Mouse (Mus musculus) cerebellum, postnatal 25 days (tissue): ENCODE results near the gene Chit1.

Experiments
- DNase-seq, 2 experiments: peaks; one replicate each; pipeline ENCODE4 v3.0.0; 2021; ENCODE audit warnings: mixed read lengths in 2 of 2

Chit1 gene

DNA sequence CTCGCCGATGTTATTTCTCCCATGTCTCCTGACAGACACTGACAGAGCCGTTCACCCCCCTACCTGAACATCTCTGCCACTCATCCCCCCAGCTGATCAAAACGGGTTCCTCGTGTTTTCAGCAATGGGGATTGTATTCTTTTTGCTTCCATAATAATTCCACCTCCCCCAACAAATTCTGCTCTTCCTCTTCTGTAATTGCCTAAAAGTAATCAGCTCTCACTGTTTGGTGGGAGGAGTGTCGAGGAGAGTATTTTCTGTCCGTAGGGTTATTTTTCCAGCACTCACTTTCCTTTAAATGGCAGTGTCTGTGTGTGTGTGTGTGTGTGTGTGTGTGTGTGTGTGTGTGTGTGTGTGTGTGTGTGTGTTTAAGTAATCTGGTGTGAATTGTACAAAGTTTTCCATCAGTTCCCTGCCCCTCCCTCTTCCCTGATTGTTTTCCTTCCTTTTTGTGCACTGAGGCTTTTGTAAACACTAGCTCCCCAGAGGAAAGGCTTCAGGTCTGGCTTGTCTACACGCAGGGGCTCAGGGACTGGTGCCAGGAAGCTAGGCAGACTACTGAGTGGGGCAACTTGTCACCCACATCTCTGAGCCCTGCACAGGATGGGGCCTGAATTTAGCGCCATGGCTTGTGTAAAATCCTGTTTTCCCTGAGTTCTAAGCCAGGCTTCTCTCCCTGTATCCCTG lies 31.4 kb upstream of the Chit1 start:
- peak; percentile 47 to 66 for DNase-seq

DNA sequence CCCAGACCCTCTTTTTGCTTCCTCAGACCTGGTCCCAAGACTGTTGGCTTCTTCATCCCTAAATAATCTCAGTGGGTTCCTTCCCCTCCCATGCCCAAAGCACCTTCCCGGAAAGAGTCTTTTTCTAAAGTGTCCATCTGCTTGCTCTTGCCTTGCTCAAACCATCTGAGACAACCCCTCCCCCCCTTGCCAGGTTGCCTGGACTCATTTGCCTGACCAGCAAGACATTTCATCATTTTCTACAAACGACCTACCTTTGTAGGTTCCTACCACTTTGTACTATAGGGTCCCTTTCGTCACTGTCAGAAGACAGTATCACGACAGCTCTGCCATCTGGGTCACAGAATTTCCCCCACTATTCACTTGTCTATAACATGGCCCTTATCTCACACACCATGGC lies 30.6 kb upstream of the Chit1 start:
- DNase-seq, result peak in 1 of 2 experiments; percentile 53

DNA sequence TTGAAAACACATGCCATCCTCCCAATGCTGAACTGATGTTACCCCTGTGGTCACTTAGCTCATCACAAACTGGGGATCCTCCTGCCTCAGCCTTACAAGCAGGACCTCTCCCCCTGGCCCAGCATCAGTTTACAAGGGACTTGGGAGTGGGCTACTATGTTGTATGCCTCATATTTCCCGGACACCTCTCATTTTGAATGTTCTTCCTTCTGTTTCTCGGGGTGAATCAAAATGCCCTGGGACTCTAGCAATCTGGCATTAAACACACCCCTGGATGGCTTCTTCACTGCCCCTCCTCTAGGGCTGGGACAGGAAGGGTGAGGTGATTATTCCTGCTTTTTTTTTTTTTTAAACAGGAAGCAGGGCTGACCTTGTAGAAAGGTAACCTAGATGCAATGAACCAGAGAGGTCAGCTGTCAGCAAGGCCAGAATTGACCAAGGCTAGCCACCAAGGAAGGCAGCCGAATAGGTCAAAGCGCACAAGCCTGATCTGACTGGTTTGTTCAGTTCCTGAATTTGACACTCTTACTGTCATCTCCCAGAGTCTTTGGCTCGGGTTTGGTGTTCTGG lies 30.1 kb upstream of the Chit1 start:
- no peak for DNase-seq

DNA sequence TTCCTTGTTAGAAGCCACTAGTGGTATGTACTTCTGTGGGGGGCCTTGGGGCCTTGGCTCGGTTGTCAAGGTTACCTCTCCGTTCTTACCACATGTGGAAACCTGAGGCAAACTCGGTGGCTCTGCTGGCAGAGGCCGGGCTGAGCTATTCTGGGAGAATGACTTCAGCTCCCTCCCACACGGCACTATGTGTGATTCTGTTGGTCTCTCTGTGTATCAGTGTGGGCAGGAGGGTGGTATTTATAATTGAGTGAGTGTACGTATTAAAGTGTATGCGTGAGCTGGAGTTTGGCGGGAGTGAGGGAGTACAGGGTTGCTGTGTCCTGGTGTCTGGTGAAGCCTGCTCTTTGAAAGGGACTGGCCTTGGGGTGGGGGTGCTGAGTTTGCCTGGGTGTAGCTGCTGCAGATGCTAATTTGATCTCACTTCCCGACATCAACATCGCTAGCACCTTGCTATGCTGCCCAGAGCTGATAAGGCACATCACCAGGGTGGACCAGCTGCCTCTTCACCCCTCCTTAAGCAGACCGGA lies 28.0 kb upstream of the Chit1 start:
- DNase-seq, result peak; percentile 65 to 66

DNA sequence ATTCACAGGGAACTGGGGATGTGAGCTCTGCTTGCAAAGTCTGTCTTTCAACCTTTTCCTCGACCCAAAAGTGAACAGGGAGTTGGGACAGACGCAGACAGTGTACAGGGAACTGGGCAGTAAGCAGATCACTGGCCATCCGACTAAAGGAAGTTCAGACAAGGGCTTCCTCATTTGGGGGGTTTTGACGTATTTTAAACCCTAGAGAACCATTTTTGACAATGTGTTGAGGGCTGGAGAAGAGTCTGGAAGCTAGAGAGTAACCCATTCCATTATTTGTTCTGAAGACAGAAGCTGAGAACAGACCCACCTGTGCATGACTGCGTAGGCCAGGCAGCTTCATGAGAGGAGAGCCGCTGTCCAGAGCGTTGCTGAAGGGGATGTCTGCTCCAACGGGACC lies 27.4 kb upstream of the Chit1 start:
- DNase-seq, result no peak

DNA sequence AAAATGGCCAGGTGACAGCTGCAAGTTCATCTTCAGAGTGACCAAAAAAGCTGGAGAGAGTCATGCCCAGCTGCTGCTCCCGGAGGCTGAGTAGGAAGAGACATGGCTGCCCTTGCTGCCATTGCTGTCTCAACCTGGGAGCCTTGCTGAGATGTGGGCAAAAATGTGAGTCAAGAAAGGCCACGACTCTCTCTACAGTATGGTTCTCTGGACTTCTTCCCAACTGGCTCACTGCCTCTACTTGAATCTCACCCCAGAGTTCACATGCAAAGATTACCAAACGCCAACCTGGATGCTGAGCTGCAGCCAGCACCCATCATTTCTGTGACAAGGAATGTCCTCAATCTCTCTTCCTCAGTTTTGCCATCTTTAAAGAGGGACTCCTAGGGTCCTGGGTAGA lies 26.9 kb upstream of the Chit1 start:
- DNase-seq, result peak; percentile 59 to 72

DNA sequence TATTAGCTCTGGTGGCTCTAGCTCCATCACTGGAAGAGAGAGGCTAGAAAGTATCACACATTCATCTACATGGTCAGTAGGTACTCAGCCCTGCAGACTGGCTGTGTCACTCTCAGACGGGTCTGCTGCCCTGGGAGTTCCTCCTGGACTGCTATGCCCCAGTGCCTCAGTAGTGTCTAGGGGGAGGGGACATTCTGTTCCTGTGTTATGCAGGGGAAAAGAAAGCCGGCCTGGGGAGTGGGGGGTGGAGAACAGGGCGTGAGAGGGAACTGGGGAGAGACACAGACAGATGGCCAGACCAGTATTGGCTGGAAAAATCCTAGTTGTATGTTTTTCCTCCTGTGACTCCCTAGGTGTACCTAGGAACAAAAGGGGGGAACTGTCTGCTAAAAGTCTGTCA lies 25.0 kb upstream of the Chit1 start:
- no peak for DNase-seq

DNA sequence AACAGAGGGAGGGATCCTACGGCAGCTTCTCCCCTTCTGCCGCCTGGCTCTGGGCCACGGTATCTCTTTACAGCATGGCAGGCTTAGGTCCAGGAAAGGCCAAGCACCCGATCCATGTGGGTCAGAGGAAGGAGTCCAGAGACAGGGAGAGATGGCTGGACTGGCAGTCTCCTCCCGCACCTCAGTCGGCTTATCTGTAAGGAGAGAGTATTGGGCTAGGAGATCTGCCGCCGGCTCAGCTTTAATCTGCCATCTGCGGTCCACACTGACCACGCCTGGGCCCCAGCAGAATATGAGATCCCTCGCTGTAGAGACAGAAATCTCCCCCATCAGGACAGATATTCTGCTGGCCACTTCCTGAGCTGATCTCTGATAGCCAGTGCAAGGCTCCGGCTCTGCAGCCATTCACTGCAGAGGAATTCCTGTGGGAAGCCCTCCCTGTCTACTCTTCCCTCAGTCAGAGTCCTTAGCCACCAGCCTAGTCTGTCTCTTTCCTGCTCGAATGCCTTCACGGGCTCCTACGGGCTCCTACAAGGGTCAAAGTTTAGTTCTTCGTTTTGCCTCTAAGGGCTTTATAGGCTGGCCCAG lies 24.1 kb upstream of the Chit1 start:
- DNase-seq, result peak; percentile 70 to 77

DNA sequence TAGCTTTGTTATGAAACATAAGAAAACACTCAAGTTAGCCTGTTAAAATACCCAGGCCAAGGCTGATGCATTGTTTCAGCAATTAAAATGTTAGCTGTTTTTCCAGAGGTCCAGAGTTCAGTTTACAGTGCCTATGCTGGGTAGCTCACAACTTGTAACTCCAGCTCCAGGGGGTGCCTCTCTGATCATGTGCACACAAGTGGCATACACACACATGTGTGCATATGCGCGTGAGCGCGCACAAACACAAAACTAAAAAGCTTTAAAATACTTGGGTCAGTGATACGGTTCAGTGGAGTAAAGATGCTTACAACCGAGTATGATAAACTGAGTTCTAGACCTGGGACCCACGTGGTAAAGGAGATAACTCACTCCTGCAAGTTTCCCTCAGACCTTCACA lies 22.0 kb upstream of the Chit1 start:
- DNase-seq, result no peak

DNA sequence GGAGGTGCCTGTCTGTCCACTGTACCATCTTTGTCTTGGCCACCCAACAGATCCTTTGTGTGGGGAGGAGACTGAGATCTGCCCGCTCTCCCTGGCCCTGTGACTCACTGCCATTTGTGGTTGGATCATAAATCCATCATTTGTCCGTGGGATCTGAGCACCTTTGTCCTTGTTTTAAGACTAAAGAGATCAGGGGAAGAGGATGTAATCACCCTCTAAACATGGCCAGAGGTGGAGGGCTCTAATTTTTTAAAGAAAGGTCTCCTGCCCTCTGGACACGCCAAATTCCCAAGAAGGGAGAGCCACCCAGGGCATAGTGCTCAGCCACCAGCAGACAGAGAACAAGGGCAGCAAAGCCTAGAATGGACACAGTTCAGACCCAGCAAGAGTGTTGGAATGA lies 19.2 kb upstream of the Chit1 start:
- DNase-seq, result no peak

DNA sequence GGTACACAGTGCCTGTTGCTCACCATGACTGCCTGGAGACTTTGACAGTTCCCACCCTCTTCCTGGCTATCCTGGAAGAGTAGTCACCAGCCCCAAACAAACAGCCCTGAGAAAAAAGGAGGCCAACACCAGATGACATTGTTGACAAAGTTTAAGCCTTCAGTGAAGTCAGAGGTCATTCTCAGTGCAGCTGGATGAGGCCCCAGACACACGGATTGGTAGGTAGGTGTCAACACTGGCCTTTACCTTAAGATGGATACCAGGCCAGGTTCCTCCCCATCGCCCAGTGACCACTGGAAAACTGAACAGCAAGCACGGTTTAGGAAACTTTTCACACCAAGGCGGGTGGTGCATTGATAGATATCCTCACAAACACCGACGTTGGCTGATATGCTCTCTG lies 18.7 kb upstream of the Chit1 start:
- no peak for DNase-seq

DNA sequence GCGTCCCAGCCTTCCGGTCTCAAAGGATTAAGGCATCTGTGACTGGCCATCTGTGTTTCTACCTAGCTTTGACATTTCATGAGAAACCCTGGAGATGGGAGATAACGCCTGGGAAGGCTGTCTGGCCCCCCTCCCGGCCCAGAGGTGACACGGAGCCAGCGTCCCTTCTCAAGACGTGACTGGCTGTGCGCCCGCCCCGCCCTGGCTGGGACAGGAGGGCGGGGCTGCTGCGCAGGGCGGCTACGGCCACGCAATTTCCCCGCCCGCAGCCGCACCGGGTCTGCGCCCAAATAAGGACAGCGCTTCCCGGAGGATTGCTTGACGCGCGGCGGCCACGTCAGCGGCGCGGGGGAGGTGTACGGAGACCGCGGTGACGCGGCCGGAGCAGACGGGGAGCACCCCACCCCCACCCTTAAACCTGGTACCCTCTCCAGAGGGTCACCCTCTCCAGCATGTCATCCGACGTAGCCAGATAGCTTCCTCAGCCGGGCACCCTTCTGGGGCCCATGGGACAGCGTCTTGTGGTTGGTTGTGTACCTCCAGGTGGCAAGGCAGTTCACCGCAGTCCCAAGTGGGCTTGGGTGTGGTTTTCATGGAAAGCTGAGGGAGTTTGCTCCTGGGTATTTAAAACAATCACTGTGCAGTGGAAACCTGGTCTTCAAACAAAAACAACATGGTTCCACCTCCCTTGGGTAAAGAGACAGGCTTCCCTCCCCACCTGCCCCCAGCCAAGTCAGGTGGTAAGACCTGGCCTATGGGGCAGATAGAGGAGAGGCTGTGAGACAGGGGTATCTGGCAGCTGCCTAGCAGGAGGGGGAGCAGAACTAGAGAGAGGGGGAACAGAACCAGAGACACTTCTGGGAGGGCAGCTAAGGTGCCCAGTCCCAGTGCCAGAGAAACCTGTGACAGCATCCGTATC lies 17.9 kb upstream of the Chit1 start:
- peak; percentile 92 to 96 for DNase-seq

DNA sequence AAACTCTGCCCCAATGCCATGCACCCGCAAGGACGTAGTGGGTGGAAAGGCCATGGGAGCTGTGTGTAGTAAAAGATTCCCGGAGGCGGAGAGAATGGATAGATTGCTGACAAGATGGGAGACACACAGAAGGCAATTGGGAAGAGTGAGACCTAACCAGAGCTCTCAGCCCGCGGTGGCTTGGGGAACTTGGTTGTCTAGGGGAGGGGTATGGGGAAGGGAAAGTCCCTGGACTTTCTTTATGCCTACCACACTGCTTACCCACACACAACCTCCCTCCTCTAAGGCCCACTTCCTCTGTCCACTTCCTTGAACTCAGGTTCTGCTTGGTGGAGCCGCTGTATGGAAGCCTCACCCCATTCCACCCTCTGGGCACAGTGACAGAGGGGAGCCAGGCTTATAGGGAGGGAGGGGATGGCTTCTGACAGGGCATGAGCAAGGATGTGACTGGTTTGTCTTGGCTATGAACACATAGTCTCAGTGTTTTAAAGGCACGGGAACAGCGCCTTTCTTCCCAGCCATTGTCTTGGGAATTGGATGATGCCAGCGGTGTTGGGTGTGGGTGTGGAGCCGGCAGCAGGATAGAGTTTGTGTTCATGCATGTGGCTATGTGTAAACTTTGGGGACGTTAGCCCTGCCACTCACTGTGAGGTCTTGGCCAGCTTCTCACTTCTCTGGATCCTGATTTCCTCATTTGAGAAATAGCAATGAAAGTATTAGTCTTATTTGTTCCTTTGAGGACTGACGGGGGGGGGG lies 17.1 kb upstream of the Chit1 start:
- DNase-seq, result no peak

DNA sequence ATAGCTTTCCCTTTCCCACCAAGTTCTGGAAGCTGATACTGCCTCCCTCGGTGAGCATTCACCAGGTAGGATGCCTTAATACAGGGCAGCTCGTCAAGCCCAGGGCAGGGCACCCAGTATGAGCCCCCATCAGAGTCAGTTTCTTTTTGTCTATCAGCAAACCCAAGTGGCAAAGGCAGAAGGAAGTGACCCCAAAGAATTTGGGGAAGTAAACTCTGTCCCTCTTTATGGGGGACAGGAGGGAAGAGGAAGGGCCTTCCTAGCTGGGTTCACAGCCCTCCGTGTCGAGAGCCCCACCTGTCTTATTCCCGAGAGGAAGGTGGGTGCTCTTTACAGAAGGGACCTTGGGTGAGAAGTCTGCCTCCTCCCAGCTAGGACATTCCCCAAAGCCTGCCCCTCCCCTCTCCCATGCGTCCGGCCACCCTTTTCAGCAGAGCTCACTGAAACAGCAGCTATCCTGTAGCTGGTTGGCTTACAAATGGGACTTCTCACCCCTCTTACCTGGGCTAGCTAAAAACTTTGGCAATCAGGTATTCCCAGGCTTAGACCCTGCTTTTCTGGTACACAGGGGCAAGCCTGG lies 15.9 kb upstream of the Chit1 start:
- DNase-seq, result no peak

DNA sequence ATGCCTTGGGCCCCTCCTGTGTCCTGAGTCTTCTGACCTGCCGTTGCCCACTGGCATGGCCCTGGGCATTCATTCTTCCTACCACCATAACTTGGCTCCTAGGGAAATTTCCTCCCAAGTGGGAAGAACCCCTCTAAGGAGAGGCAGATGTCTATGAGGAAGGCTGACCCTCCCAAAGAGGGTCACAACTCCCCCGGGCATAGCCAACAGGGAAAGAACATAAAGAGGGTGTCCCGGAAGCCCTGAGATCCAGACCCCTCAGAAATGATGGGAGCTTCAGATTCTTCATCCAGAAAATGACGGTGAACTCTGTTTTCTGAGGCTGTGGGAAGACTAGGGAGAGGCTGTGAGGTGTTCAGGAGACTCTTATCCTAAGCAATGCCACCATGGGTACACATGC lies 15.3 kb upstream of the Chit1 start:
- no peak for DNase-seq

DNA sequence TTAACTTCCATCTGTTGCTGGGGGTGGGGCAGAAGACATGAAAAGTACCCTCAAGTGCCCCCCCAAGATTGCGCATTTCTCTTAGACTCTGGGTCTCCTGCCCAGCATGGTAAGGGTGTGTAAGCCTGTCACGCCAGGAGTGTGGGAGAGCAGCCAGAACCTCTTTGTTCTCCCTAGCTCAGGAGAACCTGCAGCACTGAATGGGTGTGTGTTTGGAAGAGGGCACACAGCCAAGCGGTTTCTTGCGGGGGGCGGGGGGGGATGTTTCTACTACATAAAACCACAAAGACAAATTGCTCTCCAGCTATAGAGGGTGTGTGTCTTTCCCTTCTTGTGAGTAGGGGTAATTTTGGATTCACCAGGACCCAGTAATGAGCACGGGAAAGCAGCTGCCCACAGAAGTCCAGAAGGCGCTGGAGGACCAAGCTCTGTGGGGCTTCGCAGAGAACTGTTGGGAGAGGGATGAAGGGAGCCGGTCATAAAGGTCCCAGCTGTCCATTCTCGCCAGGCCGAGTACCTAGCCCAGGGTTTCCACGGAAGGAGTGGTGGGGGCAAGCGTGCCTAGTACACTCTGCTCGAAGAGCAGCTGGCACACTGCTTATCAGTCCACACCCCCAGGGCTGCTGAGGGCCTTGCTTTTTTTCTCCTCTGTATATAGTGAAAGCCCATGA lies 14.6 kb upstream of the Chit1 start:
- peak in 1 of 2 experiments; percentile 34 for DNase-seq

DNA sequence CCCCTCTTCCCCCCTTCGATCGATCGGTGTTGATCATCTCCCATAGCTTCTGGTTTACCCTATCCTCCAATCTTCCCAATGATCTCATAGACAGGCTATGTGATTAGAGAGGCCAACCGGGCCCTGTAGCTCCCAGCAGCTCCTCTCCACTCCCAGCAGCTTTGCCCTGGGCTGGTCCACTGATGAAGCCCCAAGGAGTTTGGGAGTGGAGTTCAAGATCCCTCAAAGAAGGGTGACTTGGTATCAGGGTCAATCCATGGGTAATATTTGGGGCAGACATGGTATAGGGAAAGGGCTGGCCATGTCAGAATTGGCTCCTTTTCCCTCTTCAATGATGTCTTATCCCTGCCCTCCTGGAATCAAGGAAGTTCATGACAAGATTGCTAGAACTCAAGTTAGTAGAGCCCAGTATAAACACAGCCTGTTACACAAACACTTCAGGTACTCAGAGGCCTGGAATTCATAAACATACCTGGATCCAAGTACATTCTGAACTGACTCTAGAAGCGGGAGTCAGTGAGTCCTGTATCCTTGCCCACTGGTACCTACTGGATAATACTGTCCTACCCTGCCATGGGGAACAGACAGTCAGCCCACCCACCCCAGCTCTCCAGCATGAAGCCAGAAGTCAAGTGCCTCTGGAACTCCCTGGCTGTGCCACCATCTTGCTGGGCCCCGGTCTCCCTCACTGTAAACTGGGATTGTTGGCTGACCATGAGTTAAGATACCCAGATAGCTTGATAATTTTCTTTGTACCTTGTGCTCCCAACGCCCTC lies 13.8 kb upstream of the Chit1 start:
- no peak for DNase-seq

DNA sequence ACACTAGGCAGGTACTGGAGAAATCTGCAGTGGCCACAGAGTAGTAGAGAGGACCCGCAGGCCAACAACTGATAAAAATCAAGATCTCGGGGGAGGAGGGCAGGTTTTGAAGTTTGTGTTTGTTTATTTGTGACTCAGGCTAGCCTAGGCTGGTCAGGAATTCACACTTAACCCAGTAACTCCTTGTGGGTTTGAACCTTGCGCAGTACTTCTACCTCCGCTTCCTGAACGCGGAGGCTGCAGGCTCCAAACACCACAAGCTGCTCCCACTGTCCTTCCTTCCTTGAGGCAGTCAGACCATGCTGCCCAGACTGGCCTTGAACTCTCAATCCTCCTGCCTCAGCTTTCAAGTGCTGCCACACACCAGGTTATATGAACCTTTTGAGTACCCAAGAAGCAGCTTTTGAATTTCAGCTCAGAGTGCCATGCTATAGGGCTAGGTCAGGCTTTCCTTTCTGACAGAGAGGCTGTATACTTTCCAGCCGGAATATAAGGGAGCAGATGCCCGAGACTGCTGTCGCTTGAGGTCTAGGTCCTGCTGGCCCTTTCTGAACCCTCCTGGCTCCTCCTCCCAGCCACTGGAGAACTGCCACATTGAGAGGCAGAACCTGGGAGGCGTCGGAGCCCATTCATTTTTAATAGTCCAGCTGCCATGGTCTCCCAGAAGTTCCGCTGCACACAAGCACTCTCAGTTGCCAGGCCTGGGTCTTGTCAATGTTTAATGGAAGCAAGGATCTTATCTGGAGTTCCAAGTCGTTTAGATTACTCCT lies 12.9 kb upstream of the Chit1 start:
- DNase-seq, result no peak

DNA sequence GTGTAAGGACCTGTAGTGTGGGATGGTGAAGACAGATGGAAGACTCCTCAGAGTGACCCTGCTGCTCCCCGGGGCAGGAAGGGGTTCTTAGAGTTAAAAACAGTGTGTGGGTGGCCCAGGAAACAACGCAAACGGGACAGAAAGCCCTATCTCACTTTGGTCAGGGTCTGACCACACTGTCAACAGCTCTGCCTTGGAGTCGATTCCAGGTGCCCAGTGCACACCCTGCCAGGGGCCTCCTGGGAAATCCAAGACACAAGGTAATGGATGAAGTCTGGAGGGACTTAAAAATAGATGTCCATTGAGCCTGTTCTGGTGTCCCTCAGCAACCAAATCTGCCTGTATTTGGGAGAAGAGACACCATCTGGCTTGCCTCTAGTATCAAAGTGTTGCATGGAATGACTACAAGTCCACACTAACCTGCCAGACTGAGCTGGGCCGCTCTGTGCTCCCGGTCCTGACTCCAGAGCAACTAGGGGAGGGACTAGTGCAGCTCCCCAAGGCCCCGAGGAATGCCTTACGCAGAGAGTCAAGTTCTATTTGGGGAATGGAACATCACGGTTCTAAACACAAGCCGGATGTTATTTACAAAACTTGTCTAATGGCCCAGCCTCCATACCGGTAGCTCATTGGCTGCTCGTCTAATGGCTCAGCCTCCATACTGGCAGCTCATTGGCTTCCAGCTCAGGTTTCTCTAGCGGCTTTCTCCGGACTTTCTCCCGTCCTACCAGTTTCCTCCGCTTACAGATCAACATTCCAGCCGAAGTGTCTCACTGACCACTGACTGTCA lies 12.1 kb upstream of the Chit1 start:
- DNase-seq, result peak; percentile 57 to 58
